Mouse (Mus musculus) stomach, embryonic 15.5 days (tissue): ENCODE measurements around the gene Gnl3. TPM values are rescaled to one million over a fixed set of nuclear protein-coding genes. Genes with fewer than 3 reads are reported as not detected.

Experiments used
- ATAC-seq: fragments of 200-750 bp; cut with Nextera tagmentation; 2 replicates; pipeline ENCODE4 v1.8.0; 2017; ENCODE audit warnings: low read depth, moderate number of reproducible peaks, moderate TSS enrichment; ENCODE audit not compliant: insufficient read depth, low FRiP score
- H3K27ac ChIP-seq: fragments of 300-500 bp; sonication (generic); 2 replicates; pipeline ENCODE4 v1.5.1; 2015; ENCODE audit warnings: mild to moderate bottlenecking, inconsistent platforms
- H3K27me3 ChIP-seq: fragments of 300-500 bp; sonication (generic); replicated peaks from 2 replicates; pipeline ENCODE4 v1.6.1; 2015; ENCODE audit warnings: inconsistent platforms
- H3K36me3 ChIP-seq: fragments of 300-500 bp; sonication (generic); 2 replicates; pipeline ENCODE4 v1.6.1; 2015; ENCODE audit warnings: inconsistent platforms
- H3K4me1 ChIP-seq: fragments of 300-500 bp; sonication (generic); 2 replicates; pipeline ENCODE4 v1.6.1; 2015; ENCODE audit warnings: inconsistent platforms
- H3K4me2 ChIP-seq: fragments of 300-500 bp; sonication (generic); 2 replicates; pipeline ENCODE4 v1.6.1; 2015; ENCODE audit warnings: mild to moderate bottlenecking, inconsistent platforms
- H3K4me3 ChIP-seq: fragments of 300-500 bp; sonication (generic); replicated peaks from 2 replicates; pipeline ENCODE4 v1.5.1; 2015; ENCODE audit warnings: inconsistent platforms
- H3K9ac ChIP-seq: fragments of 300-500 bp; sonication (generic); 2 replicates; pipeline ENCODE4 v1.6.1; 2015; ENCODE audit warnings: inconsistent platforms
- H3K9me3 ChIP-seq: fragments of 300-500 bp; sonication (generic); 2 replicates; pipeline ENCODE4 v1.6.1; 2016; ENCODE audit warnings: inconsistent platforms
- WGBS: fragments of 180-500 bp; shearing (Covaris S2); methylation state at CpG from one replicate; pipeline ENCODE4 v1.1.7; 2015; 5-methylcytosine and 5-hydroxymethylcytosine counted together
- polyA plus RNA-seq: library from polyadenylated mRNA; unstranded; fragments of >200 nt; fragmentation: Nextera tagmentation; extraction: Ambion mirVana; gene quantifications from 2 replicates; pipeline ENCODE4 v1.2.1, GENCODE M21; 2015

The Gnl3 gene
- polyA plus RNA-seq, 1 experiment from 2014 or later: 113 TPM

GRCm38 (mm10) chr14:31004527-31004926 lies 14.4 kb downstream of the Gnl3 start:
- Histone ChIP-seq H3K4me2 (no peak overlapping the region), H3K4me3 (no peak overlapping the region), H3K36me3 (peaks cover 6% of the 10 kb centered on the region; the same call in 1 of the 2 replicates), H3K27me3 (no peaks in the 10 kb centered on the region), H3K9ac (no peak overlapping the region), H3K4me1 (peaks cover 12% of the 10 kb centered on the region; the same call in 1 of the 2 replicates), H3K9me3 (no peaks in the 10 kb centered on the region), H3K27ac (no peak overlapping the region)
- ATAC-seq: no peak
- WGBS: 78% methylated on average over 2 of the region's 2 CpGs

GRCm38 (mm10) chr14:31001307-31002205 lies 17.4 kb downstream of the Gnl3 start, which contains the start of the genes Glt8d1 and Spcs1:
TSS of gene Glt8d1 (plus strand) at chr14:31001400.
TSS of gene Spcs1 (minus strand) at chr14:31001672.
- Histone ChIP-seq H3K27me3 (no peaks in the 10 kb centered on the region), H3K4me2 (peak within 1 kb of the TSS; percentile 68), H3K4me3 (peak within 1 kb of the TSS; percentile 86), H3K9me3 (no peaks in the 10 kb centered on the region), H3K9ac (peak within 1 kb of the TSS; percentile 77), H3K4me1 (peaks cover 12% of the 10 kb centered on the region; the same call in 1 of the 2 replicates), H3K36me3 (no peaks in the 10 kb centered on the region), H3K27ac (peak within 1 kb of the TSS; percentile 92)
- ATAC-seq: peak; percentile 92
- WGBS: under 1% methylated on average over 83 of the region's 84 CpGs

GRCm38 (mm10) chr14:31000816-31001306 lies 18.1 kb downstream of the Gnl3 start:
- Histone ChIP-seq H3K9ac (peak overlapping the region; percentile 77), H3K27ac (peak overlapping the region; percentile 92), H3K4me1 (peaks cover 12% of the 10 kb centered on the region; the same call in 1 of the 2 replicates), H3K4me2 (peak overlapping the region; percentile 68), H3K4me3 (peak overlapping the region; percentile 86), H3K36me3 (no peaks in the 10 kb centered on the region), H3K27me3 (no peaks in the 10 kb centered on the region), H3K9me3 (no peaks in the 10 kb centered on the region)
- ATAC-seq: 0 out of 2 replicates have a peak, but pooled peaks have one; percentile 9
- under 1% methylated on average over 21 of the region's 21 CpGs for WGBS

- H3K9me3 ChIP-seq: no peaks in the 10 kb centered on the region
- peak overlapping the region; percentile 9; the same call in 1 of the 2 replicates for H3K9ac ChIP-seq
- no peaks in the 10 kb centered on the region for H3K36me3 ChIP-seq
- ATAC-seq: no peak
- H3K27ac ChIP-seq: peak overlapping the region; percentile 92; the same call in 1 of the 2 replicates
- no peaks in the 10 kb centered on the region for H3K27me3 ChIP-seq
- WGBS: 55% methylated on average over 10 of the region's 10 CpGs
- peak overlapping the region; percentile 86 for H3K4me3 ChIP-seq
- peak overlapping the region; percentile 68 for H3K4me2 ChIP-seq
- peaks cover 12% of the 10 kb centered on the region; the same call in 1 of the 2 replicates for H3K4me1 ChIP-seq
These were observed 18.6 kb downstream of the Gnl3 start for GRCm38 (mm10) chr14:31000356-31000755.

- ATAC-seq: no peak
- no peak overlapping the region for H3K4me2 ChIP-seq
- peaks cover 9% of the 10 kb centered on the region; the same call in 1 of the 2 replicates for H3K4me1 ChIP-seq
- no peaks in the 10 kb centered on the region for H3K36me3 ChIP-seq
- H3K9me3 ChIP-seq: no peaks in the 10 kb centered on the region
- no peak overlapping the region for H3K4me3 ChIP-seq
- H3K27me3 ChIP-seq: no peaks in the 10 kb centered on the region
- no peak overlapping the region for H3K9ac ChIP-seq
- no peak overlapping the region for H3K27ac ChIP-seq
These were observed 22.5 kb downstream of the Gnl3 start for GRCm38 (mm10) chr14:30996417-30996816.

GRCm38 (mm10) chr14:30976222-30976621 lies 42.7 kb downstream of the Gnl3 start:
- H3K4me3 ChIP-seq: no peak overlapping the region
- H3K27me3 ChIP-seq: no peaks in the 10 kb centered on the region
- ATAC-seq: no peak
- H3K9me3 ChIP-seq: no peaks in the 10 kb centered on the region
- no peaks in the 10 kb centered on the region for H3K4me1 ChIP-seq
- WGBS: 63% methylated on average over 3 of the region's 3 CpGs
- no peak overlapping the region for H3K9ac ChIP-seq
- no peak overlapping the region for H3K4me2 ChIP-seq
- no peak overlapping the region for H3K27ac ChIP-seq
- H3K36me3 ChIP-seq: peaks cover 15% of the 10 kb centered on the region; the same call in 1 of the 2 replicates

GRCm38 (mm10) chr14:30974204-30974603 lies 44.7 kb downstream of the Gnl3 start:
- Histone ChIP-seq H3K4me2 (no peak overlapping the region), H3K36me3 (peaks cover 15% of the 10 kb centered on the region; the same call in 1 of the 2 replicates), H3K9me3 (no peaks in the 10 kb centered on the region), H3K27ac (peak overlapping the region; percentile 35; the same call in 1 of the 2 replicates), H3K9ac (no peak overlapping the region), H3K27me3 (no peaks in the 10 kb centered on the region), H3K4me3 (no peak overlapping the region), H3K4me1 (no peaks in the 10 kb centered on the region)
- ATAC-seq: no peak; the same call in 1 of the 2 replicates
- whole genome bisulfite sequencing: 54% methylated on average over 6 of the region's 6 CpGs

Other genes starting within 250 kb of the Gnl3 start
- gene Tmem110, start 193.6 kb downstream of the Gnl3 start, polyA plus RNA-seq: 24.3 and 26.3 TPM in 2 replicates
- gene Mustn1, start 140.0 kb downstream of the Gnl3 start, polyA plus RNA-seq: 6.0 and 6.6 TPM in 2 replicates
- gene Itih4, start 132.7 kb downstream of the Gnl3 start, polyA plus RNA-seq: 3.2 and 7.8 TPM in 2 replicates
- 5.3 and 15.0 TPM in 2 replicates for gene Itih3, start 95.4 kb downstream of the Gnl3 start, polyA plus RNA-seq
- gene Itih1, start 75.9 kb downstream of the Gnl3 start, polyA plus RNA-seq: 1.2 and 2.7 TPM in 2 replicates
- 10.7 and 10.8 TPM in 2 replicates for gene Nek4, start 67.8 kb downstream of the Gnl3 start, polyA plus RNA-seq
- gene Glt8d1, start 17.8 kb downstream of the Gnl3 start, polyA plus RNA-seq: 54.4 and 54.8 TPM in 2 replicates
- 442 and 483 TPM in 2 replicates for gene Spcs1, start 17.5 kb downstream of the Gnl3 start, polyA plus RNA-seq
- 109 and 118 TPM in 2 replicates for gene Pbrm1, start within 50 bp of the Gnl3 start, polyA plus RNA-seq
- gene Smim4, start 109.8 kb upstream of the Gnl3 start, polyA plus RNA-seq: 70.9 and 77.2 TPM in 2 replicates
- gene Nt5dc2, start 111.9 kb upstream of the Gnl3 start, polyA plus RNA-seq: 367 and 372 TPM in 2 replicates
- gene Stab1, start 149.5 kb upstream of the Gnl3 start, polyA plus RNA-seq: 35.0 and 38.5 TPM in 2 replicates
- 7.1 and 9.8 TPM in 2 replicates for gene Tnnc1, start 189.2 kb upstream of the Gnl3 start, polyA plus RNA-seq
- 319 and 363 TPM in 2 replicates for gene Nisch, start 197.8 kb upstream of the Gnl3 start, polyA plus RNA-seq
- gene Sema3g, start 198.7 kb upstream of the Gnl3 start, polyA plus RNA-seq: 0.73 and 1.0 TPM in 2 replicates
- gene Phf7, start 232.2 kb upstream of the Gnl3 start, polyA plus RNA-seq: 11.2 and 11.8 TPM in 2 replicates
- gene Bap1, start 232.3 kb upstream of the Gnl3 start, polyA plus RNA-seq: 59.7 and 67.7 TPM in 2 replicates